Mouse (Mus musculus): Measurements from ENCODE around the gene Rragd. TPM values are rescaled to one million over a fixed set of nuclear protein-coding genes. Genes with fewer than 3 reads are reported as not detected.
A peak's percentile ranks its signal among the peaks of the same experiment; 100 is the strongest.

Gene Rragd
- total RNA-seq, 2 experiments from 2014 or later: 75.9 to 79.1 TPM

DNA sequence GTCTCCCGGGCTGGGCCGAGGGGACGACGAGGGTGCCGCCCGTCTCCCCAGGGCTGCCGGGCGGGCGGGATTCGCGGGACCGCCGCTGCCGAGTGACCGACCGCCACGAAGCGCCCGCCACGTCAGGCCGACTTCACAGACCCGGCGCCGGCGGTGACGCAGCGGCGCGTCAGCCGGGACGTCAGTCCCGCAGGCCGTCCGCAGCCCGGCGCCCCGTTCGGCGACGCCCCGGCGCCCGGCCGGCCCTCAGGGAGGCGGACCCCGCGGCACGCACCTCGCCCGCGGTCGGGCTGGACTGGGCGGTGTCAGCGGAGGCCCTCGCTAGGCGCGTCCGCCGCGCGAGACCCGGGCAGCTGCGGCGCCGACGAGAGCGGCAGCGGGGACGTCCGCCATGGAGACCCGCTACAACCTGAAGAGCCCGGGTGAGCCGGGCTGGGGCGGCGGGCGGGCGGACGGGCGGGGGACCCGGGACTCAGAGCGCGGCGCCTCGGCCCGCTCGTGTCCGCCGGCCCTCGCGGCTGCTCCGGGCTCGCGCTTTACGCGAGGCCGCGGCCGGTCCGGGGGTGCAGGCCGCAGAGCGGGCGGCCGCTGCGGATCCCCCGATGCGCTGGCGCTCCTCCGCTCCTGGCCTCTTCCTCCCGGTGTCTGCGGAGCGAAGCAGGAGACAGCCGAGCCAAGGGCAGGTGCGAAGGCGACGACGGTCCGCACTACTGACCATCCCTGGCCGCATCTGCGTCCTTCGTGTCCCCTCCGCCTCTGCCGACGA is 48.5 kb downstream of the Rragd start, which contains the start of gene Ube2j1:
Ube2j1 (plus strand) TSS at position 222 of the 766 bp plus-strand sequence.
- intact Hi-C loops (cut with DNase I): loop anchor here (1.0 to 5.0 kb wide), 4 partner anchors 86 to 414 kb away; partner anchors contain the start of genes Casp8ap2 and Lyrm2
- peak; percentile 92 for DNase-seq (ENCODE audit: low spot score)

DNA sequence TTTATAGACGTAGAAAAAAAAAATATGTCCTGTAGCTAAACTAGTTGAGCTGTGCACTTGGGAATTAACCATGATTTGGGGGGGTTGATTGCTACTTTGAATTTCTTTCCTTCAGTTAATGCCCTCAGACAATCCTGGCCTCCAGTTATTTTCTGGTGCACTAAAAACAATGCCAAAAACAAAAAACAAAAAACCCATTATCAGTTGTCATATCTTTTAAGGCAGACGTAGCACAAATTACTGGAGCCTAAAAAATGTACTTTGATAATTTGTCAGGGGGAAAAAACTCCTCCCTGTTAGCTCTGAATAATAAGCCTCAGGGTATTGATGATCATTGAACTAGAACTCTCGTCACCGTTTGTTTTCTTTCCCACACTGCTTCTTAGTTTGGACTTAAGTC is 49.2 kb downstream of the Rragd start:
- DNase-seq (ENCODE audit: low spot score): no peak
- intact Hi-C loops (cut with DNase I): loop anchor here (5.0 kb wide), 3 partner anchors 85 to 415 kb away; partner anchors contain the start of genes Casp8ap2 and Lyrm2

DNA sequence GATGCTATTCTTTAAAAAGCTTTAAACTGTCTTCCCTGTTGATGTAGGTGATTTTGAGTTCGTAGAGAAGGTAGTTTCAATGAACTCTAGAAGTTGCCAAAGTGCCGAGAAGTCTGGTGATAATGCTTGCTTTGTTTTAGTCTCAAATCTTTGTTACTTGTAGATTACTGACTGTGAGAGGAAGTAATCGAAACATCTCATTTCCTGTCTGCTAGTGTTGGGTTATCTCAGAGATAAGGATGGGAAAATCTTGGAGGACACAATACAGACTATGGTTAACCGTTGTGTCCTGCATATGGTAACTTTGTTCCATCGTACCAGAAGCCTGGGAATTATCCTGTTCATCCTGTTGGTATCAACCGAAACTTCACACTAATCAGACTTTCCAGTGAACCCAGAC is 50.7 kb downstream of the Rragd start:
- no peak for DNase-seq (ENCODE audit: low spot score)
- intact Hi-C loops (cut with DNase I): loop anchor here (5.0 kb wide), 3 partner anchors 84 to 416 kb away; partner anchors contain the start of genes Casp8ap2 and Lyrm2

DNA sequence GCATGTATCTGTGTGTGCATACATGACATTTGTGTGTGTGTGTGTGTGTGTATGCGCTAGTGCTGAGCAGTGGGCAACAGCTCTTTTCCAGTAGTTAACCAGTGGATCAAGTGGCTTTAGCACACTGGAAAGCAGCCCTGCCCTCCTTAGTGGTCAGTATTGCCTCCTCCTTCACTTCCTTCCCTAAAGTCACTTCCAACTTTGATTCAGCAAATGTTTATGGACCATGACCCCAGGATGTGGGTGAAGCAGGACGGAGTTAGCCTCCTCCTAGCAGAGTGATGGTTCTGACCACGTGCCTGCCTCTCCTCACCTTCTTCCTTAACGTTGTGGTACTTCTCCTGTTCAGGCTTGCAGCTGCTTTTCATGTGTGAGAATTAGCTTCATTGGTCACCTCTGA is 57.0 kb downstream of the Rragd start:
- intact Hi-C loops (cut with DNase I): loop anchor here (5.0 kb wide), 1 partner anchor 383 kb away; the partner anchor contains the start of gene Mdn1

DNA sequence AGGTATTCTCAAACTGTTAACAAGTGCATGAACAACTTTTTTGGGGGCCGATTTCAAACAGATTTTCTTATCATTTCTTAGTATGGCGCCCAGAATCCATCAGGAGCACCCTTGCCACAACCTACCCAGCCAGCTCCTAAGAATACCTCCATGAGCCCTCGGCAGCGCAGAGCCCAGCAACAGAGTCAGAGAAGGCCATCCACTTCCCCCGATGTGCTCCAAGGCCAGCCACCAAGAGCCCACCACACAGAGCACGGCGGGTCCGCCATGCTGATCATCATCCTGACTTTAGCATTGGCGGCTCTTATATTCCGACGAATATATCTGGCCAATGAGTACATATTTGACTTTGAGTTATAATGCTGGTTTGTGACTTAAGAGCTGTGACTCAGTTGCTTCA is 66.8 kb downstream of the Rragd start:
- intact Hi-C loops (cut with DNase I): no loop called here

More for the DNA sequence above, 57.0 kb downstream of the Rragd start:
- DNase-seq (ENCODE audit: low spot score): no peak

DNA sequence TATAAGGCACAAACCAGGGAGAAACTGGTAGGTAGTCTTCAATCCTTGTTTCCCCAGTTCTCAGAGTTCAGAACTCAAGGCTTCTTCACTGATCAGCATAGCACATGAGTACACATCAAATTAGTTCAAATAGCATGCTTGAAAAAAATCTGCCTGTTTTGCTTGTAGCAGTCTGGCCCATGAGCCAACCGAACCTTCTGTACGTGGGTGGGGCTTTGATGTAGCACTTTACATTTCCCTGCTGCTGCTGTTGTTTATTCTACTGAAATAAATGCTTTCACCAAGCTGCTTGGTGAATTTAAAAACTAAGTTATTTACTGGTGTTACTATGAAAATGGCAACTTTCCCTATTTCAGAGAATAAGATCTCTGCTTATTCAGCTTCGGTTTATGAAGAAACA is 69.2 kb downstream of the Rragd start:
- intact Hi-C loops (cut with DNase I): no loop called here
- DNase-seq (ENCODE audit: low spot score): no peak

More for the DNA sequence above, 66.8 kb downstream of the Rragd start:
- DNase-seq (ENCODE audit: low spot score): no peak

DNA sequence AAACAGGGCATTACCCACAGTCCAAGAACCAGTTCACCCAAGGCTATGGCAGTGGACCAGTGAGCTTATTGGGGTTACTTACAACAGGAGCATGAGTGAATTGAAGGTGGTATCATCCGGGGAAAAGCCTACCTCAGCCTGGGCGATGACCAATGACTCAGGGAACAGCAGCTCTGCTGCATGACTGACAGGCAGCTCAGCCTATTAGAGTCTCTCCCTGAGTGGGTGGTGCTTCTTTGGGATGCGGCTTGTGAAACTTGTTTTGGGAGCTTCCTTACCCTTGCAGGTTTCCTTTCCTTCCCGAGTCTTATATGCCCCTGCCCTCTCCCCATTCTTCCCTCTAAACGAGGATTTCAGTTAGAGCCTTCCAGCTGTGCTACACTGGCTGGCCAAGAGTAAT is 69.8 kb downstream of the Rragd start:
- intact Hi-C loops (cut with DNase I): no loop called here
- DNase-seq (ENCODE audit: low spot score): no peak

DNA sequence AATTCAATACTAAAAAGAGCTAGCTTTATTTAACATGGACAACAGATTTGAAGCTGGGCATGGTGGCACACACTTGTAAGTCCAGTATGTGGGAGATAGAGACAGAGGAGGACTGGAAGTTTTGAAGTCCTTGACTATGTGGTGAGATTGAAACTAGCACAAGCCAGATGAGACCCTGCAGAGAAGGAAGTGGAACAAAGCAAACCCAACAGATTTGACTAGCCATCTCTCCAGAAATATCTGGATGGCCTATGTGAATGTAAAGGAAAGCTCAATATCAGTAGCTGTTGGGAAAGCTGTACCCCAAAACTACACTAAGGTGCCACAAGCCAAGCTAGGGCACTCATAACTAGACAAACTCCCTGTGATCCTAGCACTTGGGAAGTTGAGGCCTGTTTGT is 71.6 kb downstream of the Rragd start:
- intact Hi-C loops (cut with DNase I): no loop called here
- DNase-seq (ENCODE audit: low spot score): no peak

DNA sequence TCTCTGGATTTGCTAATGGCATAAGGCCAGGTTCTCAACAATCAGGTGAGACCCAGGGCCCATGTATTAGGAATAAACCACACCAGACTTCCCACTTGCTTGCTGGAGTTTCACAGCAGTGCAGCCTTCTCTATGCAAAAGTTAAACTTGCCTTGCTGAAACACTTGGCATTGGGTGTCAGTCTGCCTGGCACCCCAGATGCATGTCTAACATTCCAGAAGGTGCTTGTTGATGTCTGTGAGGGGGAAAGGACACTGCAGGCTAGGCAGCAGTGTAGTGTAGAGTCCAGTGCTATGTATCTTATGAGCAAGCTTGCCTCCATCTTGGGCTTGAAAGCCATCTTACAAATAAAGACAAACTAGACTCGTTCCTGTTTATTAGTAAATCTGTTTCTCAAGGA is 73.5 kb downstream of the Rragd start:
- intact Hi-C loops (cut with DNase I): no loop called here

DNA sequence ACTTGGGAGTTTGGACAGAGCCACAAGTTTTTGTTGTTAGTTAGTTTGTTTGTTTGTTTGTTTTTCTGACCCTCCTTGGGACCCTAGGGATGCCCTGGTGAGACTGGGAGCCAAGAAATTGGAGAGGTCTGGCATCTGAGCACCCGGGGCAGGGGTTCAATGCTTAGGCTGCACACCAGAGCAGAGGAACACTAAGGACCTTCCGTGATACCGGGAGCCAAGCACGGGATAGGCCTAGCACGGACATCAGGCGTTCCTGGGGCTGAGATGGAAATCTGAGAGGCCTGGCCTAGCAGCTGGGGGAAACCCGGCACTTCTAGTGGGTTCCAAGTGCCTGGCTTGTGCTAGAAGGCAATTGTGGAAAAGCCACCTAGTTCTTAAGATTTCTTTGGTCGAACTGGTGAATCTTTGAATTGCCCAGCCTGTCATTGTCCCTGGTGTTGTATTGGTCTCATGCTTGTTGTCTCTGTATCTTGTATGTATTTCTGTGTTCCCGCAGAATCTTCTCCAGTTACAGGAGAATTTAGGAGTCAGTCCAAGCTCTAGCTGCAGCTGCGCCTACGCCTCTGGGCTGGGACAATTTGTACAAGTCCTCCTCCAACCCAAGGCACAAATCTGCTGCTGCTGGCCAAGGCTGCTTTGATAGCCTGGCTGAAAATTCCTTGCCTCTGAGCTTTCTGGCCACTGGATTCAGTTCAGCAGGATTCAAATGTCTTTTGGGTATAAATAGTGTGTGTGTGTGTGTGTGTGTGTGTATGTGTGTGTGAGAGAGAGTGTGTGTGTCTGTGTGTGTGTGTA is 75.3 kb downstream of the Rragd start:
- intact Hi-C loops (cut with DNase I): no loop called here
- DNase-seq (ENCODE audit: low spot score): peak; percentile 76

More for the DNA sequence above, 73.5 kb downstream of the Rragd start:
- DNase-seq (ENCODE audit: low spot score): no peak

DNA sequence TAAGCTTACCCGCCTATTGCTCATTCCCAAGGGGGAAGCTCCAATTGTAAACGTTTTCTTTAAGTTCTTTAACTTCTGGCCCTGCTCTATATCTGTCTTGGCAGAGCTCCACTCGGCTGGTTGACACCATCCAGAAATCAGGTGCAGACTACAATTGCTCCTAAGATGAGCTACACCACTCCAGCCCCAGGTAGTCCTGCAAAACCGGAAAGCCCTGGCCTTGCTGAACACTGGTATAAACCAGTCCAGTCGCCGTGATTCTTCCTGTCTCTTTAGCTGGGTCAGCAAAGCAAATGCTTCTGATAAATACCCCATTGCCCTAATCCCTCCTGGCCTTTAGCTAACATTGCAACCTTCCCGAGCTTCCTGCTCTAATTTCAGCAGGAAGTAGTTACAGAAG is 78.3 kb downstream of the Rragd start:
- intact Hi-C loops (cut with DNase I): no loop called here

DNA sequence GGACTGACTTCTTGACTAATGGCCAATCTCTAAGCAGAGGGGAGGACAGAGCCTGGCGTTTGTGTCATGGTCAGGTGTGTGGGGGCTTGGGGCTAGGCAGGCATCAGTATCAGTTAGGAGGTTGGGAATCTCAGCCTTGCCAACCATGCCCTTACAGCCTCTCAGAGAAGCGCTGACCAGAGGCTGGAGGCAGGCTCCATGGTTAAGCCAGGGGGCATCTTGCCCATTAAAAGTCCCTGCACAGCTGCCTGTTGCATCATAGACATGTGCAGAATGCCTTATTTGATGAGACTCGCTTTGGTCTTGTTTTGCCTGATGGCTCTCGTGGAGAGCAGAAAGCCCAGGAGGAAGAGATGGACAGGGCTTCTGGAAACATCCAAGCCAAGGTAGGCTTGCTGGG is 80.1 kb downstream of the Rragd start, which contains the start of gene Gabrr2:
Gabrr2 (plus strand) TSS at position 19 of the 400 bp plus-strand sequence.
- DNase-seq (ENCODE audit: low spot score): no peak
- intact Hi-C loops (cut with DNase I): no loop called here

More for the DNA sequence above, 78.3 kb downstream of the Rragd start:
- DNase-seq (ENCODE audit: low spot score): no peak

DNA sequence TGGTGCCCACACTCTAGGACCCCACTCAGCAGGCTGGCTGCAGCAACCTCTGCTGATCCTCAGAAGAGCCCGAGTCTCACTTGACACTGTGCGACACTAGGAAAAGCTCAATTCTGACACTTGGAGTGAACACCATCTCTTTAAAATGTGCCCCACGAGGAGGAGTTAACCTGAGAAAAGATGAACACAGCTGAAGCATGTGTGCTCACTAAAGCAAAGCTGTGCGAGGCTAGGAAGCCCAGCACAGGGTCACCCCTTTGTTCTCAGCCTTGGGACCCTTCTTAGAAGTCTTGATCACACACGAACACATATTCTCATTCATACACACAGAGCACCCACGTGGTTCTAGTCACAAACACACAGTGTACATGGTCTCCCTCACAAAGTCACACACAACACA is 82.1 kb downstream of the Rragd start:
- no peak for DNase-seq (ENCODE audit: low spot score)
- intact Hi-C loops (cut with DNase I): no loop called here

DNA sequence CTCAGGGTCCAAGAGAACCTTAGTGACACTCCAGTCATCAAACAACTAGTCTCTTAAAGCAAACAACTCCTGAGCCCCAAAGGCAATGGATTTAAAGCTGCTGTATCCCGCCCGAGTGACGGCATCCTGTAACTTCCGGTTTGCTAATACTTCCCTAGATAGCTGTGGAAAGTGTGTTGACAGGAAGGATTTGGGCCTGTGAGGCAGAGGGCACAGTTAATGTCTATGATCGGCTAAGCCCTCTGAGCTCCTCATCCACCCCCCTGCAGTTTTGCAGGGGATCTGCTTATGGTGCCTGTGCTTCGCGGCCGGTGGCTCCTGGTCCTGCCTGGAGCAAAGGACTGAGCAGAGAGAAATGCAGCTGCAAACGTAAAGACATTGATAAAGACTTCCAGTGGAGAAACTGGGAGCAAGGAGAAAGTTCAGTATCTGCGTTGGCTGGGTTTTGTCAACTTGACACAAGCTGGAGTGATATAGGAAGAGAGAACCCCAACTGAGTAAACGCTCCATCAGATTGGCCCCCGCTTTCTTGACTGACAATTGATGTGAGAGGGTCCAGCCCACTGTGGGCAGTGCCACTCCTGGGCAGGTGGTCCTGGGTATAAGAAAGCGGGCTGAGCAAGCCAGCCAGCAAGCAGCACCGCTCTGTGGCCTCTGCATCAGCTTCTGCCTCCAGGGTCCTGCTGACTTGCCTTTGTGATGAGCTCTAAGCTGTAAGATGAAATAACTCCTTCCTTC is 83.6 kb downstream of the Rragd start:
- no peak for DNase-seq (ENCODE audit: low spot score)
- intact Hi-C loops (cut with DNase I): no loop called here

DNA sequence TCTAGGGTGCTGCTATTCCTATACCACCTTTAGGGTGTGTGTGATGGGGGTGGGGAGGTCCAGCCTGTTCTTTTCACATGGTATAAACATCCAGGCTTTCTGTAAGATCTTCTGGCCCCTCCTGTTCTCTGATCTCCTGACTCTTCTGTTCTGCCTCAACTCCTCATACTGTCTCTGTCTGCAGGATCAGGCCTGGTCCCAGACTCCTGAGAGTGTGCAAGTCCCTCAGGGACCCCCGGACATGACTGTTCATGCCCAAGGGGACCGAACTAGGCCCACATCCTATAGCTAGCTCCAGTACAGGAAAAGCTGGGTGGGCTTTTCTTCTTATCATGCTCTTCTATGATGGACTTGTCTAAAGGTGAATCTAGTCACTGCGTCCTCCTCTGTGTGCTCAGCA is 84.5 kb downstream of the Rragd start:
- intact Hi-C loops (cut with DNase I): no loop called here
- DNase-seq (ENCODE audit: low spot score): no peak

DNA sequence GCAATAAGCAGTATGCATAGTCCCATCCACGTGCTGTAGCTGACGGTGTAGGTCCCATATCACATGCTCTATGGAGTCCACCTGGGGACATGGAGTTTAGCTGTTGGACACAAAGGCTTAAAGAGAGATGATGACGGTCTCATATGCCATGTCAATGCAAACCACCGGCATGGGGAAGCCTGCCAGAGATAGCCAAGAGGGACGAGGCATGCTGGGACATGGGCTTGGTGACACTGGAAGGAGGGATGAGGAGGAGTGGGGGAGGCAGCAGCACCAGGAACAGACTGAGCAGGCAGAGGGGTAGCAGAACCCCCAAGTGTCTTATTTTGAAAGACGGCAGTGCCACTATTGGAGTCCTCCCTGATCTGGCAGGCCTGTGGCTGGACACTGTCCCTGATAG is 85.0 kb downstream of the Rragd start:
- intact Hi-C loops (cut with DNase I): no loop called here
- no peak for DNase-seq (ENCODE audit: low spot score)

DNA sequence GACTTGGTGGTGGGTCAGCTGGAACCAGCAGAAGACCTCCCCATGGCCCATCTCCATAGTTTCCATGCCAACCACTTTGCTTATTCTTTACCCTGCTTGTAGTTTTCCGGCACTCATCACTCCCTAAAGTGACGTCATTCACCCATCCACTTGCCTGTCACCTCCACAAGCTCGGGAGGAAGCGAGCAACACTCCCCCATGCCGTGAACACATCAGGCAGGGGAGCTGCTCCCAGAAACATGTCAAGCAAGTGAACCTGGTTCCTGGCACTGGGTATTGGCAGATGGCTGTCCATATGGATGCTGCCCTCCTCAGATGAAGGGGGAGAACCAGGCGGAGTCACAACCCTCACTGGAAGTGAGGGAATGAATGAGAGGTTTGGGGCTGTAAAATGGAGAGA is 86.1 kb downstream of the Rragd start:
- intact Hi-C loops (cut with DNase I): no loop called here

DNA sequence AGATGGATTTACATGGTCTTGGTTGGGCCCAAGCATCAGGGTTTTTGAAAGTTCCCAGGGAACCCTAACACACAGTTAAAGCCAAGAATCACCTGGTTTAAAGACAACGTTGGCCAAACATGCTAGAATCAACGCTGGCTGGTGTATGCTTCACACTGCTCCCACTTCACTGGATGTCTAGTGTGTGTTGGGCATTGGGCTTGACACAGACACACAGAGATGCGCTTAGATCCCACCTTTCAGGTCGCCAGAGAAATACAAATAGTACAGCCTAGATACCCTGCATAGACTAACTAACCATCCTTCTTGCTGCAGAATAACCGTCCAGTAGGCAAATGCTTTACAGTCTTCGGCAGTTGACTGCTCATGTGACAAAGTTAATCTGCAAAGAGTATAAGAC is 87.5 kb downstream of the Rragd start:
- intact Hi-C loops (cut with DNase I): no loop called here

More for the DNA sequence above, 86.1 kb downstream of the Rragd start:
- no peak for DNase-seq (ENCODE audit: low spot score)

DNA sequence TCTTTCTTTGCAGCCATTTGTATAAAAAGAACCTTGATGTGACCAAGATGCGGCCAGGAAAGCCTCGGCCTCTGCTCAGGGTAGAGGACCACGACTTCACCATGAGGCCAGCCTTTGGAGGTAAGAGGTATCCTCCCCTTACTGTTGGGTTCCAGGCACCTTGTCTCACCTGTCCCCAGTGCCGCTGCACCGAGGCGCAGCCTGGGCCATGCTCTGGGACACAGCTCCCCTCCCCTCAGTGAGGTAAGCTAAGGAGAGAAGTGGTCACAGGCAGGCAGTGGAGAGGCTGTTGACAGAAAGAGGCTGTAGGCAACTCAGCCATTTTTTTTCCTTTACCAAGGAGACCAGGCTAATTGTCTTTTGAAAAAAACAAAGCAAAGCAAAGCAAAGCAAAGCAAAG is 88.5 kb downstream of the Rragd start:
- intact Hi-C loops (cut with DNase I): no loop called here
- no peak for DNase-seq (ENCODE audit: low spot score)

More for the DNA sequence above, 87.5 kb downstream of the Rragd start:
- DNase-seq (ENCODE audit: low spot score): no peak

Data from heart, postnatal 25 days (tissue).